Mouse (Mus musculus) granulocyte monocyte progenitor cell, adult 5-6 weeks (primary cell): Measurements from ENCODE around the gene Coa6. TPM values are rescaled to one million over a fixed set of nuclear protein-coding genes. Genes with fewer than 3 reads are reported as not detected.

Experiments
- ATAC-seq: replicated peaks from 2 replicates; pipeline ENCODE4 v1.8.0; 2016; ENCODE audit warnings: mild to moderate bottlenecking, moderate TSS enrichment, inconsistent platforms; ENCODE audit not compliant: poor library complexity, severe bottlenecking
- total RNA-seq, 2 experiments: library from RNA; stranded (forward) in 1 of 2; stranded (reverse) in 1 of 2; fragments of 200-712, 200-1000 nt in 1 of 2; fragments of >200 nt in 1 of 2; fragmentation: Nextera tagmentation in 1 of 2; gene quantifications; 2 replicates each; pipeline ENCODE4 v1.2.3; 2014 to 2017

Coa6 gene
- total RNA-seq, 2 experiments from 2014 or later = 11.3 to 49.5 TPM

DNA sequence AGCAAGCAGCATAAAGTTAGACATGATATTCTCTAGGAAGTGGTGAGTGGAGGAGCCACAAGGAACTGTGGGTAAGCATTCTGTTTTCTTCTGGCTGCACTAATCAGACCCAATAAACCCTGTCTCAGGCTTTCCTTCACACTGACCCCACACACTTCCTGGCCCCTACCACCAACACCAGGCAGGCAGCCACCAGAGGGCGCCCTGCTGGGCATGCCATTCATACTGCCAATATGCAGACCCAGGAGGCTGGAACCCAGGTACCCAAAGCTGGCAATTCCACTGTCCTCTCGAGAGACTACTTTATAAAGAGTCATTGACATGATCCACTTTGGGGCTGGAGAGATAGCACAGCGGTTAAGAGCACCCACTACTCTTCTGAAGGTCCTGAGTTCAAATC, 38.0 kb downstream of the Coa6 start:
- ATAC-seq = peak; percentile 77

DNA sequence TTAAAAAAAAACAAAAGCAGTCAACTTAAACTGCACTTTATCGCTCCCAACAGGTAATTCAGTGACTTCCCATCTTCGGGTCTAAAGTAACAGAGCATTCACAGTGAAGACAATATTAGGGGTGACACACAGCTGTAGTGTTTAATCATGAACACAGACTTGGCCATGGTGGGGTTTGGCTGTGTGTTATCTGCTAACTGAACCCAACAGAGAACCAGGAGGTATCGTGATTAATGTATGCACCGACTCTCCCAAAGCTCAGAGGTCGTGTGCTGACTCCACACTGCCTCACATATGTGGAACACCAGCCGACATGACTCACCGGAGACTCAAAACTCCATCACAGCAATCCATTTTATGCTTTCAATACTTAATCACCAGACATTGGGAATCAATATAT, 39.4 kb downstream of the Coa6 start:
- ATAC-seq = no peak

DNA sequence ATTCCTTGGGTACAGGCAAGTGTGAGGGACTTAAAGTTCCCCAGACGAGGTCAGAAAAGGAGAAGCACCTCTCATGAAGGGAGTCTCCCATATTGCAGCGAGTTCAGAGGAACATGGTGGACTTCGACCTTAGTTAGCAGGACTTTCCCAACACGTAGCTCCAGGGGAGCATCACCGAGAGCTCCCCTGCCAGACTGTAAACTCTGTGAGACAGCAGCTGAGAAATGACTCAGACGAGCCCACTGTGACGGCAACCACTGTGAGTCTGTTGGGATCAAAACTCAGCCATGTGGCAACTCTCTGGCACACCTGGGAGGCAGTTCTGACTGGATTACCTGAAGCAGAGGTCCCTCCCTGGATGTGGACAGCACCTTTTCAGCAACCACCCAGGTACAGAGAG, 41.8 kb downstream of the Coa6 start:
- no peak for ATAC-seq

DNA sequence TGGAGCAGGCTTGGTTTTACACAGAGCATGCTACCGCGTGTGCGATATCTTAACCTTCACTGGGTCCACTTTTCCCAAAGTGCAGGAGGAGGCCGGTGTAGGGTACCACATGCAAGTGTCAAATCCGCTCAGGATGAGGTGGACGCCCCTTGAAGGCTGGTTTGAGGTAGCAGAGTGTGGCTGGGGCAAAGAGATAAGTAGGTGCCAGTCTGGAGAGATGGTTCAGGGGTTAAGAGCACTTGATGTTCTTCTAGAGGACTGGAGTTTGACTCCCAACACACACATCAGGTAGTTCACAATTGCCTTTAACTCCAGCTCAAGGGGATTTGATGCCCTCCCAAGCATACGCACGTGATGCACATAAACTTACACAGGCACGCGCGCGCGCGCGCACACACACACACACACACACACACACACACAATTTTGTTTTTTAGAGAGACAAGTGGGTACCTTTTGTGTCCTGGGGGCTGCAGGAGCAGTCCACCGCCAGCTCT, 51.5 kb downstream of the Coa6 start:
- no peak for ATAC-seq

DNA sequence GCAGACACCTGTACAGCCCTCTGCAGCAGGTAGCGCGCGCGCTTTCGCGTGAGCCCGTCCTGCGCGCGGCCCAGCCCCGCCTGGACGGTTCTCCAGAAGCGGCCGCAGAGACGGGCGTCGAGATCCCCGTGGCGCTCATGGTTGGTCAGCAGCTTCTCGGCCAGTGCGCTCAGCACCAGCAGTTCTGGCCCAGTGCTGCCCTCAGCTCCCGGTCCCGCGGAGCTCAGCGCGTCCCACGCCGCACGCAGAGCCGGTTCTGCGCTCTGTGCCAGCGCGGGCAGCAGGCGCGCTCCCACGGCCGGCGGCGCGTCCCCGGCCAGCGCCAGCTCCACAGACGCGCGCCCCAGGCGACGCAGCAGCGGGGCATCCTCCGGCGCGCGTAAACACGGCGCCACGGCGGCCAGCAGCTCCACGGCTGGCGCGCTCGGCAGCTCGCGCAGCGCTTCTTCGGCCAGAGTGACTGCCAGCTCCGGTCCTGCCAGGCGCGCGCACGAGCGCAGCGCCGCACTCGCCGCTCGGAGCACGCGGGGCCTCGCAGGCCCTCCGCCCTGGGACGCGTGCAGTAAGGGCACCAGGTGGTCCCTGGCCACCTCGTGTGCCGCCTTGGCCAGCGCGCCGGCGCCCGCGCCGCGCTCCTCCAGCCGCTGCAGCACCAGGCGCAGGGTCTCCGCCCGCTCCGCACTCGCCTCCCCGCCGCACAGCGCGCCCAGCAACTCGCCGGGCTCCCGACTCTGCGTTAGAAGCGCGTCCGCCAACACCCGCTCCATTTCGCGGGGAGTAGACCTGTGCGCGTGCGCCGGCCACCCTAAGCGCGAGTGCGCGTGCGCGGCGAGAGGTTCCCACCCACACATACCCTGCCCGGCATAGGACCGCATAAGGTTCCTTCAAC, 52.2 kb downstream of the Coa6 start, which contains the start of gene Tarbp1:
TSS of gene Tarbp1 (minus strand) at position 767 of the 889 bp plus-strand sequence.
- ATAC-seq = peak; percentile 72

Other genes starting within 250 kb of the Coa6 start
- gene Slc35f3, start 124.0 kb upstream of the Coa6 start, total RNA-seq (2014; fragmentation: Nextera tagmentation) = not detected in 2 replicates
- gene Slc35f3, start 124.0 kb upstream of the Coa6 start, total RNA-seq (2017) = not detected in 2 replicates
- 10.7 and 13.4 TPM in 2 replicates for gene Tarbp1, start 52.5 kb downstream of the Coa6 start, total RNA-seq (2014; fragmentation: Nextera tagmentation)
- gene Tarbp1, start 52.5 kb downstream of the Coa6 start, total RNA-seq (2017) = 9.3 and 10.5 TPM in 2 replicates
- 112 and 113 TPM in 2 replicates for gene Irf2bp2, start 171.5 kb downstream of the Coa6 start, total RNA-seq (2014; fragmentation: Nextera tagmentation)
- 97.9 and 112 TPM in 2 replicates for gene Irf2bp2, start 171.5 kb downstream of the Coa6 start, total RNA-seq (2017)